Mouse (Mus musculus): ENCODE results near the gene Ssh3. TPM values are rescaled to one million over a fixed set of nuclear protein-coding genes. Genes with fewer than 3 reads are reported as not detected.

Ssh3 gene
- polyA plus RNA-seq, 1 experiment from 2014 or later = 11.5 TPM

DNA sequence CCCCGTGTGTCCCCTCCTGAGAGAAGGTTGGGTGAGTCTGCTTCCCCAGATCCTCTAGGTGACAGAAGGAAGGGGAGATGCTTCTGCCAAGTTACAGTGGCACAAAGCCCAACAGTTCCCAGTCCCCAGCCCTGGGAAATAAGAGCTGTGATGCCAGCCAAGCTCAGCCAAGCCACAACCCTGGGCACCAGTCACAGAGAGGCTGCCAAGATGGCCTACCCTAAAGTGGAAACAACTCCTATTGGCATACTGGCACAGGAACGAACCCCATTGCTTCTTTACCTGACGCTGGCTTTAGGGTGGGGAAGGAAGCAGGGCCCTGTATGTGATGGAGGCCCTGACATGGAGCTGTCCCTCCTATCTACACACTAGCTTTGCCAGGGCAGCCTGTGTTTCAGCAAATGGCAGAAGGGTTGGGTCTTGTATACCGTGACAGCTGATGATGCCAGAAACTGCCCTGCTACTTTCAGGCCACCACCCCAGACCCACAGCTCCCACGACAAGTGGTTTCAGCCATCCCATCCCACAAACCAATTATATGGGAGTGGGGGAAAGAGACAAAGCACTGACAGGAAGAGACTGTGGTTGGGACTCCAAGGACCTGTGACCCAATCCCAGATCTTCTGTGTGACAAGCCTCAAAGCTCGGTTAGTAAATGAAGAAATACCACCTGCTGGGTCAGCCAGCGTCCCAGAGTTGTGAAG is 34.1 kb upstream of the Ssh3 start:
- peak overlapping the region; percentile 45 for H3K9ac ChIP-seq
- H3K36me3 ChIP-seq = no peaks in the 10 kb centered on the region
- no peak for ATAC-seq (ENCODE audit: insufficient number of reproducible peaks, insufficient read depth, low FRiP score, low TSS enrichment)
- H3K27ac ChIP-seq = peak overlapping the region; percentile 82
- peaks cover 60% of the 10 kb centered on the region for H3K4me1 ChIP-seq
- 76% methylated on average over 7 of the region's 7 CpGs for WGBS
- H3K27me3 ChIP-seq = no peaks in the 10 kb centered on the region
- H3K4me2 ChIP-seq (replicated peaks) = peak overlapping the region; percentile 45
- H3K4me3 ChIP-seq = 0 out of 2 replicates have a peak overlapping the region, but pooled peaks have one; percentile 12
- H3K9me3 ChIP-seq = no peaks in the 10 kb centered on the region

DNA sequence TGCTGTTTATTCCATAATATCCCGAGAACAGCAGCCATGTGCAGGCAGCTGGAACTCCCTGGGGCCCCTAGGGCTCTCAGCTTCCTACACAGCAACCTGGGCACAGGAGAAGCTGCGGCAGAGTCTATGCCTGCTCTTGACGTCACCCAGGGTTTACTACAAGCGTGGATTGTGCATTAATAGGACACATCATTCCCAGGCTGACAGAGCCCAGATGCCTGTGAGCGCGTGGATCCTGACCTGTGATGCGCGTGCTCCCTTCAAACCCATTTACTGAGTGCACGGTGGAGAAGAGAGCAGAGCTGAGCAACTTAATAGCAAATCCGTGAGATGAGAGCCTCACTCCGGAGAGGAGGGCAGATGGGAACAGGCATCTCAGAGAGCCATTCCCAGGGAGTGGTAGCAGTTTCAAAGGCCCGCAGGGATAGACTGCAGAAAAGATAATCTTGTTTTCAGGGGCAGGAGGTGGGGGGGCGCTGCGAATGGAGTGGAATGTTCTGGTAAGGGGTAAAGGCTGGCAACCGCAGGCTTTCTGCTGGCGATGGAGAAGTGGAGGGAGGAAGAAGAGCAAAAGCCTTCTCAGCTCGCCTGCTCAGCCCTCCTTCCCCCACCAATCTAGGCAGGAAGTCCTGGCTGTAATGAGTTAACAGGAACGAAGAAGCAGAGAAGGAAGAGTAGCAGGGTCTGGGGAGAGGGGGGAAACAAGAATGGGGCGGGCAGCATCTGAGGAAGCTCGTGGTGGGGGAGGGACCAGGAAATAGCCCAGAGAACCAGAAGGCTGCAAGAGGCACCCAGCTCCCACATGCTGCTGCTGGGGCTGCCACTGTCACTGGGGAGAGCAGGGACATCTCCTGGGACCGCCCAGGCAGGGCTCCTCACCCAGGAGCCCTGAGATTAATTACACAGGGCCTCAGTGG is 33.0 kb upstream of the Ssh3 start:
- H3K9me3 ChIP-seq = no peaks in the 10 kb centered on the region
- no peaks in the 10 kb centered on the region for H3K27me3 ChIP-seq
- no peaks in the 10 kb centered on the region for H3K36me3 ChIP-seq
- peak overlapping the region; percentile 12; the same call in 1 of the 2 replicates for H3K4me3 ChIP-seq
- peak overlapping the region; percentile 82 for H3K27ac ChIP-seq
- peak overlapping the region; percentile 45 for H3K9ac ChIP-seq
- 21% methylated on average over 21 of the region's 21 CpGs for WGBS
- H3K4me2 ChIP-seq (replicated peaks) = peak overlapping the region; percentile 45
- peaks cover 60% of the 10 kb centered on the region for H3K4me1 ChIP-seq
- no peak for ATAC-seq (ENCODE audit: insufficient number of reproducible peaks, insufficient read depth, low FRiP score, low TSS enrichment)

DNA sequence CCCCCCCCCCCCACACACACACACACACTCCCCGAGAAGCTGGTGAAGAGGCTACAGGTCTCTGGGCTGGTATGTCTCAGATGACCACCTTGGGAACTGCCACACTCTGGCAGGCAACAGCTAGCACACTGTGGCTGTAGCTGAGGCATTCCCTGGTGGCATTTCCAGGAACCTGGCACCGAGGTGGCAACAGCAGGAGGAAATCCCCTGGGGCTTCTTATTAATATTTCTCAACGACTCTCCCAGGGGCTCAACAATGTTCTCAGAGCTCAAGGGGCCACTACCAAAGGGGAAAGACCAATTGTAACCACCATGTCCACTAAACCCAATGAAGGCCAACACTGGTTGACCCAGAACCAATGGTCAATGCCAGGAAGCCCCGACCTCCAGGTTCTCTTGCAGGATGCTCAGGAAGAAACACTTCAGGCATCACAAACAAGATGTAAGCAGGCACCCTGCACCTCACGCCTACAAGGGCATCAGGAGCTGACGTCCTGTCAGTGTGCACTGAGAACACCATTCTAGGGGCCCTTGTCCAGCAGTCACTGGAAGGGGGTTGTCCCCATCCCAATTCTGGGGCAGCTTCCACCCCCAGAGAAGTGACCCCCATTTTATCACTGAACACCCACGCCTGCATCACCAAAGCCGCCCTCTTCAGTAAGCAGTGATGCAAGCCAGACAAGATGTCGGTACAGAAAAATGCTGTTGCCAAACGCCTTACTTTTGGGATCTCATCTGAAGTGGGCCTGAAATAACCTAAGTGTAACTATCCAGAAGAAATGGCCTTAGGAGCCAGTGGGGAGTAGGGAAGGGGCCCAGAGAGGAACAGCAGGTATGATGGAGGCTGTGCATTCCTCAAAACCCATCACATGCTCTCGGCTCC is 32.1 kb upstream of the Ssh3 start:
- WGBS = 67% methylated on average over 11 of the region's 11 CpGs
- H3K4me1 ChIP-seq = peaks cover 60% of the 10 kb centered on the region
- peak overlapping the region; percentile 45 for H3K4me2 ChIP-seq (replicated peaks)

GRCm38 (mm10) chr19:4300271-4300704 is 31.3 kb upstream of the Ssh3 start:
- no peak overlapping the region for H3K4me2 ChIP-seq (replicated peaks)
- ATAC-seq (ENCODE audit: insufficient number of reproducible peaks, insufficient read depth, low FRiP score, low TSS enrichment) = no peak
- H3K27ac ChIP-seq = no peak overlapping the region
- H3K27me3 ChIP-seq = no peaks in the 10 kb centered on the region
- WGBS = 50% methylated on average over 7 of the region's 7 CpGs
- H3K36me3 ChIP-seq = peaks cover 6% of the 10 kb centered on the region; the same call in 1 of the 2 replicates
- peak overlapping the region; percentile 11; the same call in 1 of the 2 replicates for H3K9ac ChIP-seq
- no peaks in the 10 kb centered on the region for H3K9me3 ChIP-seq
- peaks cover 59% of the 10 kb centered on the region for H3K4me1 ChIP-seq
- no peak overlapping the region for H3K4me3 ChIP-seq

More for the DNA sequence above, 32.1 kb upstream of the Ssh3 start:
- Histone ChIP-seq H3K27ac (peak overlapping the region; percentile 82), H3K27me3 (no peaks in the 10 kb centered on the region), H3K9me3 (no peaks in the 10 kb centered on the region), H3K9ac (no peak overlapping the region), H3K4me3 (no peak overlapping the region), H3K36me3 (no peaks in the 10 kb centered on the region)
- ATAC-seq (ENCODE audit: insufficient number of reproducible peaks, insufficient read depth, low FRiP score, low TSS enrichment) = no peak

DNA sequence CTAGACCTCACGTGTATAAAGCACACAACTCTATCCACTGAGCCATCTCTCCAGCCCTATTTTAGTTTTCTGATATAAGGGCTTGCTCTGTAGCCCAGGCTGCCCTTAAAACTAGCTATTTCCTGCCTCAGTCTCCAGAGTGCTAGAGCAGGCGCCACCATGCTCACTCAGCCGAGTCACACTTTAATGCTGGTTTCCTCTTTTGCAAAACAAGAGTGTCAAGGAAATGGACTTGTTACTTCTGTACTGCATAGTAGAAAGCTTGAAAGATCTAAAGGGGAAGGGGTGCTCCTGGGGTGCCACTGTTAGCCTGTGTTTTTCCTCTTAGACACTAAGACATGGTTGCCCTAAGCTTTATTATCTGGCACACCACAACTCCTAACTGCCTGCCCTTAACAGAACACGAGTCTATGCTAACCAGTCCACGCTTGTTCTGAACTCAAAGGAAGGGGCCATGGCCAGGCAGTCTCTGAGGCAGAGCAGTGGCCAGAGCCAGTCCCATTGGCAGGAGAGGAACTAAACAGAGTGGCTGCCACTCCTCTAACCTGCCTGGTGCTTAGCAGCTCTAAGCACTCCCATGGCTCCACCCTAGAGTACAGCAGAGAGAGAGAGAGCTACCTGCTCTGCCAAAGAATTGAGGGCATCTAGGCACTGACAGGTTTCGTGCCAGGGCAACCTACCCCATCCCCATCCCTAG is 30.7 kb upstream of the Ssh3 start:
- Histone ChIP-seq H3K27me3 (no peaks in the 10 kb centered on the region), H3K4me2 (replicated peaks) (no peak overlapping the region), H3K9ac (no peak overlapping the region; the same call in 1 of the 2 replicates), H3K4me3 (no peak overlapping the region), H3K9me3 (no peaks in the 10 kb centered on the region), H3K4me1 (peaks cover 54% of the 10 kb centered on the region), H3K27ac (no peak overlapping the region), H3K36me3 (peaks cover 12% of the 10 kb centered on the region; the same call in 1 of the 2 replicates)
- WGBS = 81% methylated on average over 6 of the region's 6 CpGs
- no peak for ATAC-seq (ENCODE audit: insufficient number of reproducible peaks, insufficient read depth, low FRiP score, low TSS enrichment)

- H3K4me3 ChIP-seq = no peak overlapping the region
- H3K4me1 ChIP-seq = peaks cover 51% of the 10 kb centered on the region
- H3K27ac ChIP-seq = no peak overlapping the region
- no peak overlapping the region for H3K9ac ChIP-seq
- ATAC-seq (ENCODE audit: insufficient number of reproducible peaks, insufficient read depth, low FRiP score, low TSS enrichment) = no peak
- H3K36me3 ChIP-seq = peaks cover 14% of the 10 kb centered on the region; the same call in 1 of the 2 replicates
- no peaks in the 10 kb centered on the region for H3K27me3 ChIP-seq
- no peak overlapping the region for H3K4me2 ChIP-seq (replicated peaks)
- no peaks in the 10 kb centered on the region for H3K9me3 ChIP-seq
- WGBS = 89% methylated on average over 7 of the region's 7 CpGs
Observed at GRCm38 (mm10) chr19:4299126-4299525, 30.1 kb upstream of the Ssh3 start.

DNA sequence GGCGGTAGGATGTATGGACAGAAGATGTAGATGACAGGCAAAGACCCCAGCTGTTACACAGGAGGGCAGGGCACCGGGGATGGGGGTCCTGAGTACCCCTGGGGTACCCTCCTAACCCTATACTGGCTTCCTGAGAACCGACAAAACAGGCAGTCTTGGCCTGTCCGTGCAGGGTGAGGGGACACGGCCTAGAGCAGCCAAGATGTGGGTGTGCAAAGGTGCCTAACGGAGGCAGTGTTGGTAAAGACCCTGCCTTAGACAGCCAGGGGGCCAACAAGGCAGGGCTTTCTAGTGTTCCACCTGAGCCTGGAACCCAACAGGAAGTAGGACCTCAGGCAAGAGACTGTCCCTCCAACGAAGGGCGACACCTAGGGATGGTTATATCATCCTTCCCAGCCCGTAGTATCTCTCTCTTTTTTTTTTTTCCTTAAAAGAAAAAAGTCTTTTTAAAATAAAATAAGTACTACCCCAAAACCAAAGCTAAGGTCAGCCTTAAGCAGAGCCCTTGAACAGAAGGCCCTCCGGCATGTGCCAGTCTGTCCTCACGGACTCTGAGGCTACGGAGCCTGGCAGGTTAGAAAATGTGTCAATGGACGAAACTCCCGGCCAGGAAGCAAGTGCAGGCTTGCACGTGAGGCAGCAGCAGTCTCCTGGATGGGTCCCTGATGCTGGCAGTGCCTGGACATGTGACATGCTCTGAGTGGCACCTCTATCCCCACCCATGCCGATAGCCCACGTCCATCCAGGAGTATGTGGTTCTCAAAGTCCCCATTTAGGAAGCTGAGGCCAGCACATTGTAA is 29.5 kb upstream of the Ssh3 start:
- H3K27ac ChIP-seq = no peak overlapping the region
- H3K9me3 ChIP-seq = no peaks in the 10 kb centered on the region
- no peaks in the 10 kb centered on the region for H3K27me3 ChIP-seq
- peaks cover 45% of the 10 kb centered on the region for H3K4me1 ChIP-seq
- no peak overlapping the region for H3K4me2 ChIP-seq (replicated peaks)
- ATAC-seq (ENCODE audit: insufficient number of reproducible peaks, insufficient read depth, low FRiP score, low TSS enrichment) = no peak
- peaks cover 14% of the 10 kb centered on the region; the same call in 1 of the 2 replicates for H3K36me3 ChIP-seq
- no peak overlapping the region for H3K9ac ChIP-seq
- no peak overlapping the region for H3K4me3 ChIP-seq
- WGBS = 90% methylated on average over 17 of the region's 17 CpGs

- WGBS = 88% methylated on average over 5 of the region's 5 CpGs
- H3K9me3 ChIP-seq = no peaks in the 10 kb centered on the region
- no peak overlapping the region for H3K27ac ChIP-seq
- no peaks in the 10 kb centered on the region for H3K27me3 ChIP-seq
- peaks cover 17% of the 10 kb centered on the region for H3K36me3 ChIP-seq
- H3K4me3 ChIP-seq = no peak overlapping the region
- H3K4me1 ChIP-seq = peaks cover 39% of the 10 kb centered on the region
- H3K4me2 ChIP-seq (replicated peaks) = no peak overlapping the region
- no peak overlapping the region for H3K9ac ChIP-seq
- no peak for ATAC-seq (ENCODE audit: insufficient number of reproducible peaks, insufficient read depth, low FRiP score, low TSS enrichment)
Observed at GRCm38 (mm10) chr19:4297851-4298250, 28.9 kb upstream of the Ssh3 start.

DNA sequence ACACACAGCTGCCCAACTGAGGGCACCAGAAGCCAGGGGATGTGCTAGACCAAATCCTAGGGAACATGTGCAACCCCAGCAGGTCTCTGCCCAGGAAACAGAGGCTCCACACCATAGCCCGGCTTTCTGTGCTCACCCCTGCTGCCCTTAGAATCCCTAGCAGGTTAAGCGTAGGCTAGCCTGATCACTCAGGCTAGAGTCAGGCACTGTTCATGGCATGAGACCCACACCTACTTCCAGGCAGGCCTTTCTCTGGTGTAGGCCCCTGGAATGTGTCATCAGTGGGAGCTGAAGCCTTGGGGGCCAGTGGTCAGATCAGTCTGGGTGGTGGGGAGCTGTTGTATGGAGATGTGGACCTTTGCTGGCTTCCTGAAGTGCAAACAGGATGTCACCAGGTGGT is 27.6 kb upstream of the Ssh3 start:
- 87% methylated on average over 2 of the region's 2 CpGs for WGBS
- H3K4me1 ChIP-seq = peaks cover 26% of the 10 kb centered on the region
- no peak overlapping the region for H3K27ac ChIP-seq
- no peaks in the 10 kb centered on the region for H3K9me3 ChIP-seq
- no peak overlapping the region for H3K4me2 ChIP-seq (replicated peaks)
- no peak overlapping the region for H3K9ac ChIP-seq
- H3K27me3 ChIP-seq = no peaks in the 10 kb centered on the region
- H3K4me3 ChIP-seq = no peak overlapping the region
- H3K36me3 ChIP-seq = peaks cover 29% of the 10 kb centered on the region
- ATAC-seq (ENCODE audit: insufficient number of reproducible peaks, insufficient read depth, low FRiP score, low TSS enrichment) = no peak

- Histone ChIP-seq H3K4me3 (no peak overlapping the region), H3K4me2 (replicated peaks) (no peak overlapping the region), H3K9me3 (no peaks in the 10 kb centered on the region), H3K27ac (no peak overlapping the region), H3K27me3 (no peaks in the 10 kb centered on the region), H3K36me3 (peaks cover 41% of the 10 kb centered on the region), H3K9ac (no peak overlapping the region), H3K4me1 (peaks cover 14% of the 10 kb centered on the region)
- WGBS = 84% methylated on average over 4 of the region's 4 CpGs
- ATAC-seq (ENCODE audit: insufficient number of reproducible peaks, insufficient read depth, low FRiP score, low TSS enrichment) = no peak
Observed at GRCm38 (mm10) chr19:4295391-4295790, 26.4 kb upstream of the Ssh3 start.

All from embryonic facial prominence, embryonic 12.5 days (tissue).